Mouse (Mus musculus): ENCODE data around the gene Twsg1.

DNA sequence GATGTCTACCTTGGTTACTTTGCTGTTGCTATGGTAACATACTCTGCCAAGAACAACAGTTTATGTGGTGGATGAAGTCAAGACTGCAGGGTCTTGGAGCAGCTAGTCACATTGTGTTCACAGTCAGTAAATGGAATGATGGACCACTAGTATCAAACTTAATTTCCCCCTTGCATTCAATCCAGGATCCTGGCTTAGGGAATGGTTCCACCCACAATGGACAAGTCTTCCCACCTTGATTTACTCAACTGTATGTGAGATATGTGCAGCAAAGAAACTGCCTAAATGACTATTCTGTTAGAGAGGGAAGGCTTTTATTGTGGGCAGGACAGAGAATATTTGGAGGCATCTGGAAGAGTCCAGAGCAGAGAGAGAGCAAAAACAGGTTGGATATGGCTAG lies 42.8 kb downstream of the Twsg1 start:
- no peak for TF ChIP-seq CTCF (IDR thresholded peaks at IDR 0.05; ENCODE audit: control insufficient read depth, insufficient read depth, insufficient read length)
- TF ChIP-seq USF1 (IDR thresholded peaks at IDR 0.05; ENCODE audit: low read depth), result no peak
- TF ChIP-seq MAX (IDR thresholded peaks at IDR 0.05), result no peak
- no peak for TF ChIP-seq MYOG (IDR thresholded peaks at IDR 0.05; ENCODE audit: control insufficient read depth, extremely low read depth, insufficient read length)
- no peak for TF ChIP-seq FOSL1 (IDR thresholded peaks at IDR 0.05; ENCODE audit: insufficient read depth, low read length, poor library complexity, severe bottlenecking)
- no peak for TF ChIP-seq CEBPB (IDR thresholded peaks at IDR 0.05; ENCODE audit: low read depth)

All from C2C12 (cell line).